Mouse (Mus musculus) ES-E14 (cell line): ENCODE results near the gene Fgfbp3. TPM values are rescaled to one million over a fixed set of nuclear protein-coding genes. Genes with fewer than 3 reads are reported as not detected.

Experiments
- DNase-seq: peaks from one replicate; pipeline ENCODE4 v3.0.0-alpha.2; 2013; ENCODE audit warnings: low read depth, low spot score
- H3K27ac ChIP-seq: 2 replicates; pipeline ENCODE4 v1.5.1; 2012; ENCODE audit warnings: low read depth, mild to moderate bottlenecking, low read length, moderate library complexity, mixed read lengths; ENCODE audit not compliant: poor library complexity, insufficient read depth, severe bottlenecking
- H3K36me3 ChIP-seq: 2 replicates; pipeline ENCODE4 v1.6.1; 2012; ENCODE audit warnings: mild to moderate bottlenecking, low read length, moderate library complexity, mixed read lengths; ENCODE audit not compliant: control insufficient read depth, poor library complexity, insufficient read depth, severe bottlenecking
- H3K4me1 ChIP-seq, 2 experiments: fragments of 150-350 bp in 1 of 2; sonication (generic) in 1 of 2; 2 replicates each; pipeline ENCODE4 v1.6.1; 2012; ENCODE audit warnings: low read length in 2 of 2, mild to moderate bottlenecking in 1 of 2, mixed read lengths in 1 of 2; ENCODE audit not compliant: control insufficient read depth in 2 of 2, insufficient read depth in 2 of 2, poor library complexity in 1 of 2
- H3K4me3 ChIP-seq, 2 experiments: fragments of 150-350 bp in 1 of 2; sonication (generic) in 1 of 2; 2 replicates each; pipeline ENCODE4 v1.5.1; 2012; ENCODE audit warnings: low read length in 2 of 2, low read depth in 1 of 2, mild to moderate bottlenecking in 1 of 2, mixed read lengths in 1 of 2; ENCODE audit not compliant: insufficient read depth in 1 of 2, poor library complexity in 1 of 2, severe bottlenecking in 1 of 2
- H3K9ac ChIP-seq: 2 replicates; pipeline ENCODE4 v1.6.1; 2012; ENCODE audit warnings: low read depth, mild to moderate bottlenecking, low read length, mixed read lengths; ENCODE audit not compliant: poor library complexity, insufficient read depth, severe bottlenecking
- H3K9me3 ChIP-seq: fragments of 150-350 bp; sonication (generic); 2 replicates; pipeline ENCODE4 v1.6.1; 2012; ENCODE audit warnings: low read depth, mild to moderate bottlenecking, low read length; ENCODE audit not compliant: control insufficient read depth, insufficient read depth
- CHD2 ChIP-seq: IDR thresholded peaks from 2 replicates; pipeline ENCODE4 v1.6.1; 2014; ENCODE audit warnings: mild to moderate bottlenecking, low read depth, low read length, inconsistent platforms
- HCFC1 ChIP-seq: IDR thresholded peaks from 2 replicates; pipeline ENCODE4 v1.6.1; 2012; ENCODE audit warnings: low read length, inconsistent platforms, borderline replicate concordance; ENCODE audit not compliant: insufficient read depth
- MAFK ChIP-seq: IDR thresholded peaks from 2 replicates; pipeline ENCODE4 v1.6.1; 2014; ENCODE audit warnings: mild to moderate bottlenecking, low read depth, low read length, inconsistent platforms; ENCODE audit not compliant: insufficient read depth
- ZC3H11A ChIP-seq: IDR thresholded peaks from 2 replicates; pipeline ENCODE4 v1.6.1; 2012; ENCODE audit warnings: low read depth, mild to moderate bottlenecking, inconsistent platforms, low read length, borderline replicate concordance
- ZNF384 ChIP-seq: IDR thresholded peaks from 2 replicates; pipeline ENCODE4 v1.6.1; 2012; ENCODE audit warnings: low read depth, low read length, inconsistent platforms
- in situ Hi-C, 2 experiments: fragments of 600-800 bp; cut with MboI; formaldehyde crosslinking; loops; one replicate each; pipeline ENCODE4 v1.15.1; 2025; ENCODE audit warnings: low sequenced_read_pairs in 2 of 2, inconsistent platforms in 1 of 2; ENCODE audit not compliant: unreplicated experiment in 2 of 2
- total RNA-seq: library from RNA; depleted of rRNA; stranded (reverse); fragments of 300-350 nt; gene quantifications from 2 replicates; pipeline ENCODE4 v1.2.3, GENCODE M21; 2012

The Fgfbp3 gene
- total RNA-seq, 1 experiment = 0.80 TPM

DNA sequence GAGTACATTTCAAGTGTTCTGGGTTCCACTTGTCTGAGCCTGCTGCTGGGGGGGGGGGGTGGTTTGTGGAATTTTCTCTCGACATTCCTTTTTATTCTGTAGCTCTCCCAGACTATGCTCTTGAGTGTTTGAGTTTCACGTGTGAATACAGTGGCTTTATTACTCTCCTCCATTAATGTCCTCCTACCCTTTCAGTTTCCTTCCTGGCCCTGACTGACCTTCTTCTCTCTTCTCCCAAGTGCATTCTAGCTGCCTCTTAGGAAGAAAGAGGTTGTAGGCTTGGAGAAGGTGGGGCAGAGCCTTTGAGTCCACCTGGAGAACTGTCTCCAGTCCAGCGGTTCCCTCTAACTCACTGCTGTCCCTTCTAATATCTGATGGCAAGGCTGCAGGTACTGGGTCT lies 3.5 kb upstream of the Fgfbp3 start:
- Histone ChIP-seq H3K4me1 (peaks cover 0 to 7% of the 10 kb centered on the region in 2 experiments; a peak in 1 of 4 replicates), H3K4me3 (no peak overlapping the region), H3K36me3 (no peaks in the 10 kb centered on the region), H3K9ac (no peak overlapping the region), H3K27ac (no peak overlapping the region), H3K9me3 (no peaks in the 10 kb centered on the region)
- no peak for TF ChIP-seq HCFC1
- no peak for TF ChIP-seq MAFK
- TF ChIP-seq ZNF384 = no peak
- TF ChIP-seq CHD2 = no peak
- no peak for TF ChIP-seq ZC3H11A
- in situ Hi-C loops = no loop called here
- DNase-seq = no peak

GRCm38 (mm10) chr19:36922015-36922414 lies 2.6 kb upstream of the Fgfbp3 start:
- in situ Hi-C loops = no loop called here
- TF ChIP-seq ZNF384 = no peak
- no peak for TF ChIP-seq HCFC1
- H3K9me3 ChIP-seq = no peaks in the 10 kb centered on the region
- H3K36me3 ChIP-seq = no peaks in the 10 kb centered on the region
- H3K27ac ChIP-seq = no peak overlapping the region
- no peak overlapping the region for H3K9ac ChIP-seq
- DNase-seq = no peak
- no peak overlapping the region for H3K4me3 ChIP-seq
- H3K4me1 ChIP-seq = peaks cover 0 to 4% of the 10 kb centered on the region in 2 experiments; a peak in 1 of 4 replicates

DNA sequence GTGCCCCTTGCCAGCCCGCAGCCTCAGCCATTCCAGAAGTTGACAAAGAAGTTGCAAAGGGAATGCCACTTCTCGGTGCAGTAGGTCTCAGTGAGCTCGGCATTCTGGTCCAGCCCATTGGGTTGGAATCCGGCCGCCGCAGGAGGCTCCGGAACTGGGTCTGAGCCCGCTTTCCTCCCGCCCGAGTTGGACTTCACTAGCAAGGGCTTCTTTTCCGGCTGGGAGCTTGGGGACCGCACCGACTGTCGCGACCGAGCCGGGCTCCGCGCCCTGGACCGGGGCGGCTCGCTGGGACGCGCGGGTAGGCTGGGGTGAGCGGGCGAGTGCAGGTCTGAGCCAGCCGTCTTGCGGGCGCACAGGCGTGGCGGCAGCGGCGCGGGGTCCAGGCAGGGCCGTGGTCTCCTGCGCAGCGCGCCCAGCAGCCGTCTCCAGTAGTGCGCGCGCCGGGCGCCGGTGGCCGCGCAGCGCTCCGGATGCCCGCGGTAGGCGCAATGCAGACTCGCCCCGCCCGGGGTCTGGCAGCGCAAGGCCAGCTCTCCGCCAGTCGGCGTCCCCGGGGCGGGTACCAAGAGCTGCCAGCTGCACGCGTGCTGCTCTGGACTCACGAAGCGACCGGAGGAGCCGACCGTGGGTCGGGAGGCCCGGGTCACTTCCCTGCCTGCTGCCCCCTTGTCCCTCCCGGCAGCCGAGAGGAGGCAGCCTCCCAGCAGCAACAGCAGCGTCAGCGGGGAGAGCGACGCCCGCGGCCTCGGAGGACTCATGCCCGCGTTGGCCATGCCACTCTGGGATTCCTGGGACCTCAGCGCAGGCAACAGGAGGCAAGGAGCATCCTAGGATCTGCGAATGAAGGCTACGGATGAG lies 744 bp downstream of the Fgfbp3 start:
- H3K4me3 ChIP-seq = peak overlapping the region; percentile 80 to 93
- H3K36me3 ChIP-seq = no peaks in the 10 kb centered on the region
- no peaks in the 10 kb centered on the region for H3K9me3 ChIP-seq
- peak; percentile 58 for TF ChIP-seq HCFC1
- no peak for TF ChIP-seq ZNF384
- in situ Hi-C loops = no loop called here
- no peaks in the 10 kb centered on the region for H3K4me1 ChIP-seq
- no peak for DNase-seq
- H3K27ac ChIP-seq = no peak overlapping the region
- peak overlapping the region; percentile 87 for H3K9ac ChIP-seq

- no peak for DNase-seq
- in situ Hi-C loops = no loop called here
- H3K4me1 ChIP-seq = no peaks in the 10 kb centered on the region
- no peak overlapping the region for H3K9ac ChIP-seq
- no peaks in the 10 kb centered on the region for H3K36me3 ChIP-seq
- TF ChIP-seq CHD2 = no peak
- TF ChIP-seq MAFK = no peak
- no peak for TF ChIP-seq ZC3H11A
- TF ChIP-seq ZNF384 = no peak
- TF ChIP-seq HCFC1 = no peak
- no peaks in the 10 kb centered on the region for H3K9me3 ChIP-seq
- H3K4me3 ChIP-seq = no peak overlapping the region
- H3K27ac ChIP-seq = no peak overlapping the region
Measured at GRCm38 (mm10) chr19:36916876-36917389, 2.5 kb downstream of the Fgfbp3 start.
